Mouse (Mus musculus): ENCODE data around the gene Etl4.
"Not testable (repeated sequence)": the region's sequence is repeated elsewhere in the genome, so short reads cannot be mapped to it uniquely, and the experiment has no call there.

Etl4 gene

DNA sequence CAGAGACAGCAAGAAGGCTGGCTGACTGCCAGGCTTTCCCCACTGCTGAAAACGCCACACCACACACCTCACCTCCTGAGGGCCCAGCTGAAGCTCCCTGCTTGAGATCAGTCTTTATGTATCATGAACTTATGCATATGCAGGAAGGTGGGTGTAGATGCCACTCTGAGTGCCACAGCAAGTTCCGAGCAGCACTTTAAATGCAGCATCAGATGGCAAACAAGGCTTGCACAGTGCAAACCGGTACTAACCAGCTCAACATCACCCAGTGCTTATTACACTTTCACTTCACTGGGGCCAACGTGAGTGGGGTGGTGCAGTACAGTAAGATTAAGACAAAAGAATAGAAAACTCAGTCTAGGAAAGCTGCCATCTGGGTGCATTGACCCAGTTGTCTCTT is 235.8 kb downstream of the Etl4 start:
- in situ Hi-C loops (cut with MboI; ENCODE audit: unreplicated experiment in 2 of 2): no loop called here

GRCm38 (mm10) chr2:20167073-20167472 is 257.5 kb downstream of the Etl4 start:
- in situ Hi-C loops (cut with MboI; ENCODE audit: unreplicated experiment in 2 of 2): no loop called here

DNA sequence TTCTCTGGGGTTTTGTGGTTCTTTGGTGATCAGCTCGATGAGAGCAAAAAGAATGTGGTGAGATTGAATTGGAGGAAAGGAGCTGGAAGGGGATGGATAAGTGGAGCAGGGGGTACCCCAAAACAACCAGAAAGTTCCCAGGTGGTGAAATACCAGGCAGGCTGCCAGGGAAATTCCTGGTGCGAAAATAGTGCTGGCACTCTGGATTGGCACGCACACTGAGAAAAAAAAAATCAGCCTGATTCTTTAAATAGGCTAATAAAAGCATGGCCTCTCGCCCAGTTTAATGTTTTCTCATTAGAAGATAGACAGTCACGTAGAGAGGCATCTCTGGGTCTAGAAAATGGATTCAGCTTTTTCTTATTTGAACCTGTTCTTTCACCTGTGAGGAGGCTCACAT is 258.0 kb downstream of the Etl4 start:
- in situ Hi-C loops (cut with MboI; ENCODE audit: unreplicated experiment in 2 of 2): no loop called here

- in situ Hi-C loops (cut with MboI; ENCODE audit: unreplicated experiment in 2 of 2): no loop called here
Observed at GRCm38 (mm10) chr2:20168156-20168555, 258.6 kb downstream of the Etl4 start.

DNA sequence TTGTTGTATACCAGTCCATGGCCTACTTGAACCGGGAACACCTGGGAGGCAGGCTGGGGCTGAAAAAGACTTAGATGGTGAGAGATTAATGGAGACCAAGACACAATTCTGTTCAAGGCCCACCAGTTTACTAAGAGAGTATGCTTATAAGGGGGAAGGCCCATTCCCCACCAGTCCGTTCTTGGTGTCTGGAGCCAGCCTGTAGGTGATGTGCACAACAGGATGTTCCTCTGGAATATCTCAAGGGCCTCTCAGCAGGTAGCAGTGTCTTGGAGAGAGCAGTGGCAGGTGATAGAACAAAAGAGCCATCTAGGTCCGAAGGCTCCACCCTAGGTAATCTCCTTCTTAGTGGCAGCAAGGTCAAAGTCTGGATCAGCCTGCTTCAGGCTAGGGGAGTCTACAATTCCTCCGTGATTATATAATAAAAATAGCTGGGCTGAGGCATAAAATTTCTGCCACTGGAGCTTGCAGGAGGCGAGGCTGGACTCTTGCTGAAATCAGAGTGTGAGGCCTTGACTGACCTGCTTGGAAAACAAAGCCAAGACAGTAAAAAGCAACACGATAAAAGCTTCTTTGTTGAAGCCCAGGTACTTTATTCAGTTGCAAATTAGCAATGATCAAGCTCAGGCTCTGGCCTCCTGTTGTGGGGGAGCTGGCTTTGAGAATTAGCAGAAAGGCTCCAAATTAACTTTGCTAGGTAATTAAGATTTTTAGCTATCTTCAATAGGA is 267.0 kb downstream of the Etl4 start:
- in situ Hi-C loops (cut with MboI; ENCODE audit: unreplicated experiment in 2 of 2): not testable (repeated sequence)

GRCm38 (mm10) chr2:20177236-20177635 is 267.7 kb downstream of the Etl4 start:
- in situ Hi-C loops (cut with MboI; ENCODE audit: unreplicated experiment in 2 of 2): not testable (repeated sequence)

DNA sequence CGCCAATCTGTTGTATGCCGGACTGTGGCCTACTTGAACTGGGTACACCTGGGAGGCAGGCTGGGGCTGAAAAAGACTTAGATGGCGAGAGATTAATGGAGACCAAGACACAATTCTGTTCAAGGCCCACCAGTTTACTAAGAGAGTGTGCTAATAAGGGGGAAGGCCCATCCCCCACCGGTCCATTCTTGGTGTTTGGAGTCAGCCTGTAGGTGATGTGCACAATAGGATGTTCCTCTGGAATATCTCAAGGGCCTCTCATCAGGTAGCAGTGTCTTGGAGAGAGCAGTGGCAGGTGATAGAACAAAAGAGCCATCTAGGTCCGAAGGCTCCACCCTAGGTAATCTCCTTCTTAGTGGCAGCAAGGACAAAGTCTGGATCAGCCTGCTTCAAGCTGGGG is 271.0 kb downstream of the Etl4 start:
- in situ Hi-C loops (cut with MboI; ENCODE audit: unreplicated experiment in 2 of 2): not testable (repeated sequence)

DNA sequence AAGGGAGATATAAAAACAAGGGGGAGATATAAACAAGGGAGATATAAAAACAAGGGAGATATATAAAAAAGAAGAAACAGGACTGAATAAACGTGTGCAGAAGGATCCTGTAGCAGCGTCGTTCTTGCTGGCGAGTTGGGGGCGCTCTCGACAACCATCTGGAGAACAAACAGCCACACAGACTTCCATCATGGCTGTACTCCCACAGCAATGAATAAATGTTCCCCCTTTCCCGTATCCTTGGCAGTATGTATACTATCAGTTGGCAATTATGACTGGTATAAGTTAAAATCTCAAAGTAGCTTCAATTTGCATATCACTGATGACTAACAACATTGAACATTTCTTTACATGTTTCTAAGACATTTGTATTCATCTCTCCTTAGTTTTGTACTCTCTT is 277.6 kb downstream of the Etl4 start:
- in situ Hi-C loops (cut with MboI; ENCODE audit: unreplicated experiment in 2 of 2): not testable (repeated sequence)

- in situ Hi-C loops (cut with MboI; ENCODE audit: unreplicated experiment in 2 of 2): no loop called here
Observed at GRCm38 (mm10) chr2:20203011-20203410, 293.4 kb downstream of the Etl4 start.

GRCm38 (mm10) chr2:20206647-20207046 is 297.1 kb downstream of the Etl4 start:
- in situ Hi-C loops (cut with MboI; ENCODE audit: unreplicated experiment in 2 of 2): no loop called here

GRCm38 (mm10) chr2:20208683-20209194 is 299.2 kb downstream of the Etl4 start:
- in situ Hi-C loops (cut with MboI; ENCODE audit: unreplicated experiment in 2 of 2): no loop called here

DNA sequence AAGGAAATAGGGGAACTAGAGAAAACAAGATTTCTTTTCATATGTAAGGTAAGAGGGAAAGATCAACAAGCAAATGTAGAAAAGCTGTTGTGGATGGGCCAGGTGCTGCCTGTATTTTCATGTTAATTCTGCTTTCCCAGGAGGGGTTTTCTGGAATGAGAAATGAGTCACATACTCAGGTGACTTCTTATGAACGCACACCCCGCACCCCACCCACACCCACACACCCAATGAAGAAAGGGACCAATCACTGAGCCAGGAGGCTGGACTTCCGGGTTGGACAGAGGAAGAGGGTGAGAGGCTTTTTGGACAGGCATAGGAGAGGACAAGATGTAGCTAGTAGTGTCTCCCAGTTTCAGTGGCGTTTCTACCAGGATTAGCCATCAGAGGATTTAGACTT is 299.8 kb downstream of the Etl4 start:
- in situ Hi-C loops (cut with MboI; ENCODE audit: unreplicated experiment in 2 of 2): no loop called here

GRCm38 (mm10) chr2:20216275-20216674 is 306.7 kb downstream of the Etl4 start:
- in situ Hi-C loops (cut with MboI; ENCODE audit: unreplicated experiment in 2 of 2): no loop called here

- in situ Hi-C loops (cut with MboI; ENCODE audit: unreplicated experiment in 2 of 2): no loop called here
Observed at GRCm38 (mm10) chr2:20216686-20217437, 307.3 kb downstream of the Etl4 start.

- in situ Hi-C loops (cut with MboI; ENCODE audit: unreplicated experiment in 2 of 2): no loop called here
Observed at GRCm38 (mm10) chr2:20231371-20231770, 321.8 kb downstream of the Etl4 start.

- in situ Hi-C loops (cut with MboI; ENCODE audit: unreplicated experiment in 2 of 2): no loop called here
Observed at GRCm38 (mm10) chr2:20248043-20248664, 338.6 kb downstream of the Etl4 start.

- in situ Hi-C loops (cut with MboI; ENCODE audit: unreplicated experiment in 2 of 2): no loop called here
Observed at GRCm38 (mm10) chr2:20249403-20249802, 339.8 kb downstream of the Etl4 start.

DNA sequence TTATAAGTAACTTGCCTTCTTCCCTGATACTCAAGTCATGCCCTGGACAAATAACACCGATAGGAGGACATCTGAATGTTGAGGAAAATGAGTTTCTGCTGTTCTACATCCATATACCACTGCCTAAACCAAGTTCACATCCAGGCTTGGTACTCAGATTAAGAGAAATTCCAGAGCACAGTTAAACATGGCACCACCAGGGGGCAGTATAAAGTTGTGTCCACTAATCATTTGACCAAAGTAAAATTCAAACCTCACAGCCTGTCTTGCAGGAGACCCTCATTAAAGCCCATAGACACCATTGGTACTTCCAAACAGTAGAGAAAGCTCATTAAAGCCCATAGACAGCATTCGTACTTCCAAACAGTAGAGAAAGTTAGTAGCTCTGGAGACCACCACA is 366.5 kb downstream of the Etl4 start:
- in situ Hi-C loops (cut with MboI; ENCODE audit: unreplicated experiment in 2 of 2): no loop called here

- in situ Hi-C loops (cut with MboI; ENCODE audit: unreplicated experiment in 2 of 2): no loop called here
Observed at GRCm38 (mm10) chr2:20281903-20282302, 372.3 kb downstream of the Etl4 start.

DNA sequence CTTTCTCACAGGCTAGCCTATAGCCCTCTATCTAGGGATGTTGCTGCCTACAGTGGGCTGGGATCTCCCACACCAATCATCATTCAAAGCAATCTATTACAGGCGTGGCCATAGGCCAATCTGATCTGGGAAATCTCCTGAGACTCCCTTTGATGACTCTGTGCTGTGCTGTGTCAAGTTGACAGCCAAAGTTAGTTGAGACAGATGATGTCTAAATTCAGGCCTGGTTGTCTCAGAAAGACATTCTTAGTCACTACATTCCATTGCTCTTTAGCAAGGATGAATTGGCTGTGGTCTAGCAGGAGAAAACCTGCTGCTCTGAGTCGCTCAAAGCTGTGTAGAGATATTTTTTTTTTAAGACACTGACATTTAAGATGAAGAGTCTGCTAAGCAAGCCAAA is 374.8 kb downstream of the Etl4 start:
- in situ Hi-C loops (cut with MboI; ENCODE audit: unreplicated experiment in 2 of 2): no loop called here

- in situ Hi-C loops (cut with MboI; ENCODE audit: unreplicated experiment in 2 of 2): no loop called here
Observed at GRCm38 (mm10) chr2:20290982-20291740, 381.6 kb downstream of the Etl4 start.
